Mouse (Mus musculus) hindbrain, embryonic 14.5 days (tissue): Measurements from ENCODE around the gene Catsperg1. TPM values are rescaled to one million over a fixed set of nuclear protein-coding genes. Genes with fewer than 3 reads are reported as not detected.
"Not testable (repeated sequence)": the region's sequence is repeated elsewhere in the genome, so short reads cannot be mapped to it uniquely, and the experiment has no call there.

Experiments
- ATAC-seq: fragments of 200-750 bp; cut with Nextera tagmentation; 2 replicates; pipeline ENCODE4 v1.8.0; 2017; ENCODE audit warnings: moderate number of reproducible peaks, mild to moderate bottlenecking, moderate TSS enrichment, moderate library complexity; ENCODE audit not compliant: low FRiP score
- DNase-seq: peaks from one replicate; pipeline ENCODE4 v3.0.0-alpha.2; 2015; ENCODE audit warnings: low spot score
- H3K27ac ChIP-seq: fragments of 300-500 bp; sonication (generic); 2 replicates; pipeline ENCODE4 v1.5.1; 2014; ENCODE audit warnings: mild to moderate bottlenecking, moderate library complexity
- H3K27me3 ChIP-seq: fragments of 300-500 bp; sonication (generic); 2 replicates; pipeline ENCODE4 v1.6.1; 2014; ENCODE audit warnings: mild to moderate bottlenecking, low read length, mixed read lengths; ENCODE audit not compliant: control insufficient read depth, insufficient read depth
- H3K36me3 ChIP-seq: fragments of 300-500 bp; sonication (generic); replicated peaks from 2 replicates; pipeline ENCODE4 v1.6.1; 2014; ENCODE audit not compliant: control insufficient read depth, insufficient read depth
- H3K4me1 ChIP-seq: fragments of 300-500 bp; sonication (generic); replicated peaks from 2 replicates; pipeline ENCODE4 v1.6.1; 2014; ENCODE audit warnings: antibody characterized with exemption, low read length, mixed read lengths; ENCODE audit not compliant: control insufficient read depth, insufficient read depth
- H3K4me2 ChIP-seq: fragments of 300-500 bp; sonication (generic); replicated peaks from 2 replicates; pipeline ENCODE4 v1.6.1; 2014; ENCODE audit warnings: mild to moderate bottlenecking, moderate library complexity
- H3K4me3 ChIP-seq: fragments of 300-500 bp; sonication (generic); replicated peaks from 2 replicates; pipeline ENCODE4 v1.5.1; 2014; ENCODE audit warnings: mild to moderate bottlenecking, low read length
- H3K9ac ChIP-seq: fragments of 300-500 bp; sonication (generic); 2 replicates; pipeline ENCODE4 v1.6.1; 2014
- H3K9me3 ChIP-seq: fragments of 300-500 bp; sonication (generic); 2 replicates; pipeline ENCODE4 v1.6.1; 2016; ENCODE audit warnings: low read length; ENCODE audit not compliant: control insufficient read depth
- WGBS: fragments of 180-500 bp; shearing (Covaris S2); extraction: QIAGEN DNeasy Blood & Tissue Kit; methylation state at CpG from one replicate; pipeline ENCODE4 v1.1.7; 2014; 5-methylcytosine and 5-hydroxymethylcytosine counted together
- polyA plus RNA-seq: library from polyadenylated mRNA; unstranded; fragments of >200 nt; fragmentation: Nextera tagmentation; extraction: Ambion mirVana; gene quantifications from 2 replicates; pipeline ENCODE4 v1.2.1, GENCODE M21; 2014

Catsperg1 gene
- polyA plus RNA-seq, 1 experiment from 2014 or later: 3.3 TPM

DNA sequence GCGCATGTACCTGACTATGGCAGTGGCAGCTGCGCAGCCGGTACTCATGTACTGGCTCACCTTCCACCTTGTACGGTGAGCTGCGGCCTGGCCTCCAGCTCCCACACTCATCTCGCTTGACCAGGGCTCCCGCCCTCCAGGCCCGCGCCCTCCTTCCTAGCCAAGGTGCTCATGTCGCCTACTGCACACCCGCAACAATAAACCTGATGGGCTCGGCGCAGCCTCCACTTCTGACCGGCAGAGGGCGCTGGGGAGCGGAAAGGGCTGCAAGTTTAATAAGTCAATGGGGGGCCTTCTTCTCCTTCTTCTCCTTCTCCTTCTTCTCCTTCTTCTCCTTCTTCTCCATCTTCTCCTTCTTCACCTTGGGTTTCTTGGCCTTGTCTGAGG is 33.5 kb upstream of the Catsperg1 start:
- peak overlapping the region; percentile 10; the same call in 1 of the 2 replicates for H3K4me3 ChIP-seq
- no peak for ATAC-seq
- peak; percentile 76 for DNase-seq

GRCm38 (mm10) chr7:29246619-29247313 is 32.9 kb upstream of the Catsperg1 start:
- WGBS: 85% methylated on average over 21 of the region's 21 CpGs
- no peak overlapping the region for H3K27ac ChIP-seq

More for the DNA sequence above, 33.5 kb upstream of the Catsperg1 start:
- no peak overlapping the region for H3K27ac ChIP-seq
- no peaks in the 10 kb centered on the region for H3K9me3 ChIP-seq
- no peaks in the 10 kb centered on the region for H3K4me1 ChIP-seq
- peaks cover 23% of the 10 kb centered on the region for H3K27me3 ChIP-seq
- peak overlapping the region; percentile 38 for H3K4me2 ChIP-seq
- no peak overlapping the region for H3K9ac ChIP-seq
- 26% methylated on average over 16 of the region's 16 CpGs for WGBS
- peaks cover 18% of the 10 kb centered on the region; the same call in 1 of the 2 replicates for H3K36me3 ChIP-seq

DNA sequence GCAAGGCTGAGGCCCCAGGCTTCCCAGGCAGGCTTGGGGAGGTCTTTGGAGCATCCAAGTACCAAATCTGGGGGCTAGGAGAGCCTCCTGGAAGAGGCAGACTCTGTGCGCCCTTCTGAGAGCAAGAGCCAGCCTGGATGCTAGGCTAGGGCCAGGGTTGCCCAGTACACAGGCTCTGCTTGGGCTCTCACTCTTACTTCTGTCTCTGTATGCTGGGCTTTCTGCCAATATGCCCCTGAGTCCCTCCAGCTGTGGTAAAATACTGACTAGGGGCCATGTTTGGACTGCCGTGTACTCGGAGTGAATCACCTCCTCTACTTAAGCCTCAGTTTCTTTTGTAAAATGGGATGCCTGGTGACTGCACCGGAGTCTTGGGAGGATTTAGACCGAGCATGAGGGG is 32.2 kb upstream of the Catsperg1 start:
- no peaks in the 10 kb centered on the region for H3K9me3 ChIP-seq
- ATAC-seq: no peak
- H3K9ac ChIP-seq: no peak overlapping the region
- no peak overlapping the region for H3K4me3 ChIP-seq
- peaks cover 23% of the 10 kb centered on the region for H3K27me3 ChIP-seq
- H3K4me1 ChIP-seq: no peaks in the 10 kb centered on the region
- H3K36me3 ChIP-seq: peaks cover 18% of the 10 kb centered on the region; the same call in 1 of the 2 replicates
- DNase-seq: no peak
- no peak overlapping the region for H3K27ac ChIP-seq
- WGBS: 93% methylated on average over 5 of the region's 5 CpGs
- H3K4me2 ChIP-seq: no peak overlapping the region

More at GRCm38 (mm10) chr7:29246619-29247313, 32.9 kb upstream of the Catsperg1 start:
- ATAC-seq: no peak
- Histone ChIP-seq H3K36me3 (peaks cover 18% of the 10 kb centered on the region; the same call in 1 of the 2 replicates), H3K27me3 (peaks cover 23% of the 10 kb centered on the region), H3K4me1 (no peaks in the 10 kb centered on the region), H3K4me3 (no peak overlapping the region), H3K9ac (no peak overlapping the region), H3K9me3 (no peaks in the 10 kb centered on the region), H3K4me2 (no peak overlapping the region)
- DNase-seq: no peak

DNA sequence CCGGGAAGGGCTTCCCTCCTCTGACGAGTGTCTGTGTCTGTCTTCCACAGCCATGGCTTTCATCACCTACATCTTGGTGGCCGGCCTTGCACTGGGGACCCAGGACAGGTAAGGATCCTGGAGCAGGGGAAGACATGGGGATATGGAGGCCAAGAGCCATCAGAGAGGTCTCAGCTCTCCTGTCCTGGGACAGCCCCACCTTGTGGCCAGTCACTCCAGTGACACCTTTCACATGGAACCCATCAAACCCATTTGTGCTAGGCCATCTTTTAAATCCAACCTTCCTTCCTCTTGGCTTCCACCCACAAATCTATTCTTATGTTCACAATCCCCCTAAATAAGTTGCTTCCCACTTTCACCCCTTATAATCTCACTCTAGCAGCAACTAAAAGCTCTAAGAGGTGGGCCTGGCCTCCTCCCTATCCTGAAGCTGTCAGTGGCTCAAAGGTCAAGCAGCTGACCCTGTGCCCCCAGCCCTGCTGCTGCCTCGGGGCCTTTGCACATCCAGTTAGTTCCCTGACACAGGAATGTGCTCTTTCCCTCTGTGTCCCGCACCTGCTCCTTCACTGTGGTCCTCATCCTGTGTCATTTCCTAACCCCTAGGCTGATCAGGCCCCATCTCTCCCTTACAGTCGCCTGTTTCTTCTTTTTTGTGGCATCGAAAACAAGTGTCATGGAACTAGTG is 31.0 kb upstream of the Catsperg1 start:
- H3K9ac ChIP-seq: no peak overlapping the region
- no peak overlapping the region for H3K27ac ChIP-seq
- H3K9me3 ChIP-seq: no peaks in the 10 kb centered on the region
- 86% methylated on average over 7 of the region's 7 CpGs for WGBS
- DNase-seq (no peak), ATAC-seq (no peak)
- H3K36me3 ChIP-seq: peaks cover 18% of the 10 kb centered on the region; the same call in 1 of the 2 replicates
- H3K4me3 ChIP-seq: no peak overlapping the region
- H3K4me2 ChIP-seq: no peak overlapping the region
- no peaks in the 10 kb centered on the region for H3K4me1 ChIP-seq
- peaks cover 23% of the 10 kb centered on the region for H3K27me3 ChIP-seq

DNA sequence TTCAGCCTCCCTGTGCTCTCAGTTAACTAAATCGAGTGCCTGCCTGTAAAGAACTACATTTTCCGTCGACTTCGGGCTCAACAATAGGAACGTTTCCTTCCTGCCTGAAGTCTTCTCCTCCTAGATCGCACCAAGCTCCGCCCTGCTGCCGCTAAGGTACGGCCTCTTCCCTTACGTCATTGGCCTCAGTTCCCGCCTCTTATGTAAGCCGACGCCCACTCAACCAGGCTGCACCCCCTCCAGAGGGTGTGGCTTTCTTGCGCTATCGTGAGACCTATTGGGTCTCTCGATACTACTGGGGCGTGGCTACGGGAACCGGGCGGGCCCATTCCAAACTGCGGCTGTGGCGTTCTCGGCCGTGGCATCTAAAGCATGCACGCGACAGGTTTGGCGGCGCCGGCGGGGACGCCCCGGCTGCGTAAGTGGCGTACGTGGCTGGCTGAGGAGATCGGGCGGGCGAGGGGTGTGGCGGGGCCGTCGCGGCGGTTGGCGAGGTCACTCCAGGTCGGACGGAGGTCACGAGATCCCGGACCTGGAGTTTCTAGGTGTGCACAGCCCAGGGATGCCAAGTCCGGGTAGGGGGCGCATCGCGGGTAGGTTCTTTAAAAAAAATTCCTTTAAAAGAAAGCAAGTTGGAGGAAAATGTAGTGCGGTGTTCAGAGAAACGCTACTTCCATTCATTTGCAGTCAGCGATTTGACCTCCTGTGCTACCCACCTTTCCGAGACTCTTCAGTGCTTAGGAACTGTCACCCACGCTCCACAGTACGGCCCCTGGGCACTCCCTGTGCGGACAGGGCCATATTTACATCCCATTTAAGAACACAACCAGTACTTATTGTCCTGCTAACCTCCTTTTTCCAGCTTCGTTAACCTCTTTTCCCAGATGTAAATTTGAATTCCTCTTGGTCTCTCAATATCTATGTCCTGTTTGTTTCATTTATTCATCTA is 24.5 kb upstream of the Catsperg1 start, which contains the start of gene Yif1b:
Gene Yif1b, plus strand, starts transcription at position 311 of the 949 bp plus-strand sequence.
- Histone ChIP-seq H3K4me2 (peak within 1 kb of the TSS; percentile 76), H3K4me3 (peak within 1 kb of the TSS; percentile 57), H3K4me1 (peaks cover 6% of the 10 kb centered on the region; the same call in 1 of the 2 replicates), H3K27ac (peak within 1 kb of the TSS; percentile 92), H3K9ac (peak within 1 kb of the TSS; percentile 66), H3K9me3 (no peaks in the 10 kb centered on the region), H3K36me3 (no peaks in the 10 kb centered on the region), H3K27me3 (peaks cover 7% of the 10 kb centered on the region)
- WGBS: under 1% methylated on average over 60 of the region's 60 CpGs
- DNase-seq (peak; percentile 98), ATAC-seq (peak; percentile 98)

DNA sequence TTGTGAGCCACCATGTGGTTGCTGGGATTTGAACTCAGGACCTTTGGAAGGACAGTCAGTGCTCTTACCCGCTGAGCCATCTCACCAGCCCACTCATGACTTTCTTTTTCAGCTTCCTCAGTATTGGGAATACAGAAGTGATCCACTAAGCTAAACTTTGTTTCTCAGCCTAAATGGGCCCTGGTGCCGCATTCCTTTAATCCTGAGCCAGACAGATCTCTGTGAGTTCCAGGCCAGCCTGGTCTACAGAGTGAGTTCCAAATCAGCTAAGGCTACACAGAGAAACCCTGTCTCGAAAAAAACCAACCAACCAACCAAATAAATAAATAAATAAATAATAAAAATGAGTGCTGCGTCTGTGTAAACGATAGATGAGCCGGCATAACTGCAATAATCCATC is 23.8 kb upstream of the Catsperg1 start:
- not testable (repeated sequence) for H3K9me3 ChIP-seq, H3K4me1 ChIP-seq, H3K36me3 ChIP-seq
- 28% methylated on average over 6 of the region's 6 CpGs for WGBS
- ATAC-seq (peak; percentile 29; the same call in 1 of the 2 replicates), DNase-seq (peak; percentile 33)
- Histone ChIP-seq H3K27ac (peak overlapping the region; percentile 92), H3K4me2 (peak overlapping the region; percentile 76), H3K9ac (peak overlapping the region; percentile 54), H3K4me3 (peak overlapping the region; percentile 57), H3K27me3 (peaks cover 14% of the 10 kb centered on the region)

GRCm38 (mm10) chr7:29236593-29236992 is 22.8 kb upstream of the Catsperg1 start:
- no peaks in the 10 kb centered on the region for H3K9me3 ChIP-seq
- 86% methylated on average over 4 of the region's 4 CpGs for WGBS
- no peak overlapping the region for H3K9ac ChIP-seq
- no peak overlapping the region for H3K4me2 ChIP-seq
- ATAC-seq: no peak
- DNase-seq: no peak
- H3K36me3 ChIP-seq: no peaks in the 10 kb centered on the region
- H3K4me1 ChIP-seq: peaks cover 12% of the 10 kb centered on the region; the same call in 1 of the 2 replicates
- H3K27ac ChIP-seq: no peak overlapping the region
- peaks cover 24% of the 10 kb centered on the region for H3K27me3 ChIP-seq
- H3K4me3 ChIP-seq: no peak overlapping the region

DNA sequence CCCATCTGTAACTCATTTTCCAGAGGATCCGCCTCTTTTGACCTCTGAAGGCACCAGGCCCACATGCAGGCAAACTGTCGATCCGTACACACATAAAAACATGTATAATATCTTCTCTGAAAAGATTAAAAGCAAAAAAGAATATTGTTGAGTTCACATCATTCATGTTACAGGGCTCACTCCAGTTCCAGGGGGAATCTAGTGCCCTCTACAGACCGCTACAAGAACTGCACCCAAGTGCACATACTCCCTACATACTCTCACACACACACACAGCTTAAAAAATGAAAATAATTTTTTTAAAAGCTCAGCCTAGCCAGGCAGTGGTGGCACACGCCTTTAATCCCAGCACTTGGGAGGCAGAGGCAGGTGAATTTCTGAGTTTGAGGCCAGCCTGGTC is 20.8 kb upstream of the Catsperg1 start:
- Histone ChIP-seq H3K9me3 (no peaks in the 10 kb centered on the region), H3K36me3 (no peaks in the 10 kb centered on the region), H3K4me3 (no peak overlapping the region), H3K4me2 (no peak overlapping the region), H3K27me3 (peaks cover 40% of the 10 kb centered on the region), H3K4me1 (peaks cover 12% of the 10 kb centered on the region; the same call in 1 of the 2 replicates), H3K9ac (no peak overlapping the region), H3K27ac (no peak overlapping the region)
- ATAC-seq: no peak
- WGBS: 77% methylated on average over 5 of the region's 5 CpGs
- no peak for DNase-seq
